Mouse (Mus musculus): ENCODE results near the gene 1700003E16Rik. TPM values are rescaled to one million over a fixed set of nuclear protein-coding genes. Genes with fewer than 3 reads are reported as not detected.

The 1700003E16Rik gene
- polyA plus RNA-seq, 1 experiment from 2014 or later, result 6.3 TPM

Other genes starting within 250 kb of the 1700003E16Rik start
- gene Sema4f, start 216.6 kb upstream of the 1700003E16Rik start, polyA plus RNA-seq (2014; fragmentation: Nextera tagmentation; extraction: Ambion mirVana), result 2.1 and 3.5 TPM in 2 replicates
- gene M1ap, start 209.5 kb upstream of the 1700003E16Rik start, polyA plus RNA-seq (2014; fragmentation: Nextera tagmentation; extraction: Ambion mirVana), result 0.28 and 0.65 TPM in 2 replicates
- 6.7 and 8.7 TPM in 2 replicates for gene Dok1, start 122.9 kb upstream of the 1700003E16Rik start, polyA plus RNA-seq (2014; fragmentation: Nextera tagmentation; extraction: Ambion mirVana)
- 19.7 and 21.4 TPM in 2 replicates for gene Loxl3, start 122.2 kb upstream of the 1700003E16Rik start, polyA plus RNA-seq (2014; fragmentation: Nextera tagmentation; extraction: Ambion mirVana)
- 118 and 121 TPM in 2 replicates for gene Aup1, start 101.9 kb upstream of the 1700003E16Rik start, polyA plus RNA-seq (2014; fragmentation: Nextera tagmentation; extraction: Ambion mirVana)
- gene Htra2, start 101.1 kb upstream of the 1700003E16Rik start, polyA plus RNA-seq (2014; fragmentation: Nextera tagmentation; extraction: Ambion mirVana), result 43.0 and 46.3 TPM in 2 replicates
- gene Dqx1, start 98.6 kb upstream of the 1700003E16Rik start, polyA plus RNA-seq (2014; fragmentation: Nextera tagmentation; extraction: Ambion mirVana), result 0.65 and 0.67 TPM in 2 replicates
- 2.9 and 3.4 TPM in 2 replicates for gene Tlx2, start 86.1 kb upstream of the 1700003E16Rik start, polyA plus RNA-seq (2014; fragmentation: Nextera tagmentation; extraction: Ambion mirVana)
- 22.6 and 25.8 TPM in 2 replicates for gene Pcgf1, start 78.5 kb upstream of the 1700003E16Rik start, polyA plus RNA-seq (2014; fragmentation: Nextera tagmentation; extraction: Ambion mirVana)
- 0.71 and 0.87 TPM in 2 replicates for gene Lbx2, start 70.0 kb upstream of the 1700003E16Rik start, polyA plus RNA-seq (2014; fragmentation: Nextera tagmentation; extraction: Ambion mirVana)
- 1.3 and 3.4 TPM in 2 replicates for gene Ccdc142, start 54.8 kb upstream of the 1700003E16Rik start, polyA plus RNA-seq (2014; fragmentation: Nextera tagmentation; extraction: Ambion mirVana)
- gene Gm42688, start 54.8 kb upstream of the 1700003E16Rik start, polyA plus RNA-seq (2014; fragmentation: Nextera tagmentation; extraction: Ambion mirVana), result 2.1 TPM in 2 replicates
- gene Mrpl53, start 47.4 kb upstream of the 1700003E16Rik start, polyA plus RNA-seq (2014; fragmentation: Nextera tagmentation; extraction: Ambion mirVana), result 136 and 145 TPM in 2 replicates
- gene Mogs, start 40.9 kb upstream of the 1700003E16Rik start, polyA plus RNA-seq (2014; fragmentation: Nextera tagmentation; extraction: Ambion mirVana), result 48.7 and 49.3 TPM in 2 replicates
- 61.8 and 82.1 TPM in 2 replicates for gene Wbp1, start 34.8 kb upstream of the 1700003E16Rik start, polyA plus RNA-seq (2014; fragmentation: Nextera tagmentation; extraction: Ambion mirVana)
- 13.6 and 14.1 TPM in 2 replicates for gene Ino80b, start 31.0 kb upstream of the 1700003E16Rik start, polyA plus RNA-seq (2014; fragmentation: Nextera tagmentation; extraction: Ambion mirVana)
- 25.8 and 30.4 TPM in 2 replicates for gene Rtkn, start 20.9 kb upstream of the 1700003E16Rik start, polyA plus RNA-seq (2014; fragmentation: Nextera tagmentation; extraction: Ambion mirVana)
- 5.8 and 7.0 TPM in 2 replicates for gene Wdr54, start within 50 bp of the 1700003E16Rik start, polyA plus RNA-seq (2014; fragmentation: Nextera tagmentation; extraction: Ambion mirVana)
- gene Dctn1, start 9.5 kb downstream of the 1700003E16Rik start, polyA plus RNA-seq (2014; fragmentation: Nextera tagmentation; extraction: Ambion mirVana), result 84.5 and 101 TPM in 2 replicates
- 0.47 and 0.57 TPM in 2 replicates for gene Slc4a5, start 63.4 kb downstream of the 1700003E16Rik start, polyA plus RNA-seq (2014; fragmentation: Nextera tagmentation; extraction: Ambion mirVana)
- 34.6 and 40.8 TPM in 2 replicates for gene Mthfd2, start 169.5 kb downstream of the 1700003E16Rik start, polyA plus RNA-seq (2014; fragmentation: Nextera tagmentation; extraction: Ambion mirVana)
- 80.3 and 80.7 TPM in 2 replicates for gene Mob1a, start 169.6 kb downstream of the 1700003E16Rik start, polyA plus RNA-seq (2014; fragmentation: Nextera tagmentation; extraction: Ambion mirVana)
- gene Bola3, start 192.7 kb downstream of the 1700003E16Rik start, polyA plus RNA-seq (2014; fragmentation: Nextera tagmentation; extraction: Ambion mirVana), result 135 and 154 TPM in 2 replicates

All from embryonic facial prominence, embryonic 14.5 days (tissue).